Mouse (Mus musculus) heart, postnatal 0 days (tissue): Measurements from ENCODE around the gene Slc4a8.

Experiments
- CTCF ChIP-seq: IDR thresholded peaks from 2 replicates; pipeline ENCODE4 v1.5.1; 2016; ENCODE audit warnings: antibody characterized with exemption, control low read depth, low read depth
- EP300 ChIP-seq: IDR thresholded peaks from 2 replicates; pipeline ENCODE4 v1.6.1; 2016; ENCODE audit warnings: antibody characterized with exemption, low read depth

DNA sequence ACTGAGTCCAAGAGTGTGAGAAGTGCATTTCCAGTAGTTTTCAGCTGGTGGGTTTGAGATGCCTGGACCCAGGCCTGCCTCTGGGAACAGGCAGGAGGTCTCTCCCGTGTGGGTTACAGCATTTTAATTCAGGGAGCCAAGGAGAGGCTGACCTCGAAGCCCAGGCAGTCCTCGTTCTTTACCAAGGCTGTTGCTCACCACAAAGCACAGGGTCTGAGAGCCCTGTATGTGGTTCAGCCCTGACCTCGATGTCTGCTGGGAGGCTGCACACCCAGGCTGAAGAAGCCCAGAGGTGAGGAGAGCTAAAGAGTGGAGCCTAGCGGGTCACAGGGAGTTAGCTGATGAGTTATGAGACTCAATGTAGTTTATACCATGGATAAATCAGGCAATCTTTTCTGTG, 52.0 kb downstream of the Slc4a8 start:
- TF ChIP-seq CTCF, result no peak
- no peak for TF ChIP-seq EP300
